Mouse (Mus musculus): ENCODE measurements around the gene Aacs.
"Not testable (repeated sequence)": the region's sequence is repeated elsewhere in the genome, so short reads cannot be mapped to it uniquely, and the experiment has no call there.

The Aacs gene

DNA sequence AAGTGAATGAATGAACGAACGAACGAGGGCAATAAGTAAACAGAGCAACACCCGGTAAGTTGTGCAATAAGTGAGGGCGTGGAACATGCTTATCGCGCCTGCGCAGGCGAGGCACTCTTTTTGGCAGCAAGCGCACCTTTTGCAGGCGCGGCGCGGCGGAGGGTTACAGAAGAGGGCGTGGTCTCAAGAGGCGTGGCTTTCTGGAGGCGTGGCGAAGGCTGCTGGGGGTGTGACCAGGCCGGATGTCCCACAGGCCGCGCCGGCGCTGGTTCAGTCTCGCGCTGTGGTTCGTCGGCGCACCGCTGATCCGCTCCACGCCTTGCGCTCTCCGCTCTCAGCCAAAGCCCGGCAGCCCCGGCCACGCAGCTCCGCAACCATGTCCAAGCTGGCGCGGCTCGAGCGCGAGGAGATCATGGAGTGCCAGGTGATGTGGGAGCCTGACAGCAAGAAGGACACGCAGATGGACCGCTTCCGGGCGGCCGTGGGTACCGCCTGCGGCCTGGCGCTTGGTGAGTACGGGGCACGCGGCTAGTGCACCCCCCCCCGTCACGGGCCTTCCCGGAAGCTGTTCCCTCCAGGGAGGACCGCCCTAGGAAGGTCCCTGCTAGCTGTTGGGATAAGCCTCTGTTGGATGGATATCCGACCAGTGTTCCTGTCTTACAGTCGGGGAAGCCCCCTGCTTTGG, at the start of gene Aacs:
Aacs (plus strand) TSS at position 214 of the 685 bp plus-strand sequence.
- peak; percentile 97 for DNase-seq (ENCODE audit: low spot score)

DNA sequence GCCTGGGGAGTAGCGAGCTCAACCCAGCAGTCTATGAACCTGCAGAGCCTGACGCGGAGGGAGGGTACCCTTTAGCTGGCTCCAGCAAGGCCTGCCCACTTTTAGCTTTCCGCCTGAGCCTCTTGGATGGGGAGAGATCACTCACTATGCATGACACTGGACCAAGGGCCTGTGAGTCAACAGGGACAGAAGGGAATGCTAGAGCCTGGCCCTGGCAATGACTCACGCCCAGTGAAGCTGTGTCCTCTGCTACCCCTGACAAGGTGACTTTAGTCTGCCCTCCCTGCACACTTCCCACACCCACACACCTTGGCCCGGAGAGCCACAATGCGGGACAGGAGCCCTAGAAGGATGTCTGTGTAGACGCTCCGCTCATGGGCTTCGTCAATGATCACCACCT, 49.3 kb upstream of the Aacs start:
- no peak for DNase-seq (ENCODE audit: low spot score)

DNA sequence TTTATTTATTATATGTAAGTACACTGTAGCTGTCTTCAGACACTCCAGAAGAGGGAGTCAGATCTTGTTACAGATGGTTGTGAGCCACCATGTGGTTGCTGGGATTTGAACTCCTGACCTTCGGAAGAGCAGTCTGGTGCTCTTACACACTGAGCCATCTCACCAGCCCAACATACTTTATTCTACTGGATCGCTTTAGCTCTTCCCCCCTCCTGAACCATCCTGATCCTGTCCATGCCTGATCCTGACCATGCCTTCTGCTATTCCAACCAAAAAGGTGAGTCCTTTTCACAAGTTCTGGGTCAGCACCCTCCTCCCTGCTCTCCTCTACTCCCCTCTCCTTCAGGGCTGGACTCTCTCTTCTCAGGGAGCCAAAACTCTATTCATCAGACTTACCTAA, 43.3 kb upstream of the Aacs start:
- DNase-seq (ENCODE audit: low spot score): not testable (repeated sequence)

DNA sequence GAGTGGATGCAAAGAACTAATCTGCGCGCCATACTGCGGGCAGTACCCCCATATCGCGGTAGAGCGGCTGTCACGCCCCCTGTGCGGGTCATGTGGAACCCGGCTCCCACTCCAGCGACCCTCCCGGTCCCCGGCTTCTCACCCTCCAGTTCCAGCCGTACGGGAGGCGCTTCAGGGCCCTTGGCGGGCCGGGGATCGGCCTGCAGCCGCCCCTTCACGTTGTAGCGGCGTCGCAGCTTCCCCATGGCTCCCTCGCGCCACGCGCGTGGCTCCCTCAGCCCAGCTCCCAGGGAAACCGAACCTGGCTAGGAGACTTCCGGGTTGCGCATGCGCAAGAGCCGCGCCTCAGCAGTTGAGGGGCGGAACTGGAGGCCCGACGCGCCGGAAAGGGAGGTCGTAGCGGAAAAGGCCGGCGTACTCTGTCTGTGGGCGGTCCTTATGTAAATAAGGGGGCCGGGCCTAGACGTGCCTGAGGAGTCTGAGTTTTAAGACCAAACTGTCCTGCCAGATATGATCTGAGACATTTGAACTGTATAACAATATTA, 41.7 kb upstream of the Aacs start, which contains the start of gene Dhx37:
Dhx37 (minus strand) TSS at position 329 of the 545 bp plus-strand sequence.
- DNase-seq (ENCODE audit: low spot score): peak; percentile 97

DNA sequence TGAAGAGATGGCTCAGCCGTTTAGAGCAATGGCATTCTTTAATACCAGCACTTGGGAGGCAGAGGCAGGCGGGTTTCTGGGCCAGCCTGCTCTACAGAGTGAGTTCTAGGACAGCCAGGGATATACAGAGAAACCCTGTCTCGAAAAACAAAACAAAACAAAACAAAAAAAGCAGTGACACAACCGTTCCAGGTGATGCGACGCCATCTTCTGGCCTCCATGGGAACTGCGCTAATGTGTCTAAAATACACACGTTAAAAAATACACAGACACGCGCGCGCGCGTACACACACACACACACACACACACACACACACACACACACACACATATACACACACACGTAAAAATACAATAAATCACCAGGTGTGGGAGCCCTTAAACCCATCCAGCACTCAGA, 41.3 kb upstream of the Aacs start:
- DNase-seq (ENCODE audit: low spot score): not testable (repeated sequence)

DNA sequence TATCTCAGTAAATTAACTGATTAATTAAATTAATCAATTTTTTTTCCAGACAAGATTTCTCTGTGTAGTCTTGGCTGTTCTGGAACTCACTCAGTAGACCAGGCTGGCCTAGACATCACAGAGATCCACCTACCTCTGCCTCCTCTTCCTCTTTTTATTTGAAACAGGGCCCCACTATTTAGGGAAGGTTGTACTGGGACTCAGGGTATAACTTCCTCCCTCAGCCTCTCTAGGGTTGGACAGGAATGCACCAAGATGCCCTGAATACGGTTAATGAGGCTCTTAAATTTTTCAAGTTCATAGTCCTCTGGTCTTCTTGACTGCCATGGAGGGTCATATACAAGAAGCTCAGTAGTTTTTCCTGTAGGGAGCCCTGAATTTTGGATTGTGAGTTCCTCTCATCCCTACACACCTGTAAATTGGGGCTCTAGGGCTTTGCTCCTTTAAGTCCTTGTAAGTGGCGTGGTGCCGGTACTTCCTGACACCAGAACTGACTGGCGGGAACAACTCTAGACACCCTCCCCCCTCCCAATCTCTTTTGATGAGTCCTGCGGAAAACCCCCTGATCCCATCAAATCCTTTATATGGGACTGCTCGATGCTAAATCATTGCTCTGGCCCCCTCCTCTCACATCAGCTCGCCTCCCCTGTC, 34.9 kb upstream of the Aacs start:
- no peak for DNase-seq (ENCODE audit: low spot score)

DNA sequence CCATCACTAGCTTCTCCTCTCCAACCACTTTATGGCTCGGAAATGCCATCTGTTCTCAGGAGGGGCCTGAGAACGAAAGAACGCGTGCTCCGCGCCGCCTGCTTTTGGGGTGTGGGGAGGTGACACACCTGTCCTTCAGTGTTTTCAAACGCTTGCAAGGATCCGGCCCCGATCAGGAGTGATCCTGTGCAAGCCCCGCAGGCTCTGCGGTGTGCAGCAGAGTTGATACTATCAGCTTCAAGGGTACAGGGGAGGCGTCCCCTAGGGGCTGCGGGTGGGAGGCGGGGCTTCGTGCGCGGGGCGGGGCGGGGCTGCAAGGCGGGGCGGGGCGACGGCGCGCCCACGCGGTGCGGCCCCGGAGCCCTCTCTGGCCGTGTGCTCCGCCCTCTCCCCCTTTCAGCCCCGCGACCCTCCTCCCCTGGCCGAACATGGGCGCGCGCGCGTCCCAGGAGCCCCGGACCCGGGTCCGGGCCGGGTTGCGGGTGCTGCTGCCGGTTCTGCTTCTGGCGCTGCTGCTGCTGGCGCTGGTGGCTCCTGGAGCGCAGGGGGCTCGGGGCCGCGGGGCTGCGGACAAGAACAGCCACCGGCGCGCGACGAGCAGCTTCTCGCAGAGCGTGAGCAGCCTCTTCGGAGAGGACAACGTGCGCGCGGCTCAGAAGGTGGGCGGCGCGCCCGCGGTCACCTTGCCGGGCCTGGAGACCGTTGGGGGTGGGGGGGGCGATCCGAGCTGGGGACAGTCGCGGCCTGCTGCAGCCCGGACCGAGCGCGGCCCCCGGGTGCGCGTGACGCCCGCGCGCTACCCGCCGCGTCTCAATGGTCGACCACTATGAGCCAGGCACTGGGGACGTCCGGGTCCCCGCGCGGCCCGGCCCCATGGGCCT, 34.1 kb upstream of the Aacs start, which contains the start of gene Bri3bp:
Bri3bp (plus strand) TSS at position 335 of the 881 bp plus-strand sequence.
- peak; percentile 22 for DNase-seq (ENCODE audit: low spot score)

DNA sequence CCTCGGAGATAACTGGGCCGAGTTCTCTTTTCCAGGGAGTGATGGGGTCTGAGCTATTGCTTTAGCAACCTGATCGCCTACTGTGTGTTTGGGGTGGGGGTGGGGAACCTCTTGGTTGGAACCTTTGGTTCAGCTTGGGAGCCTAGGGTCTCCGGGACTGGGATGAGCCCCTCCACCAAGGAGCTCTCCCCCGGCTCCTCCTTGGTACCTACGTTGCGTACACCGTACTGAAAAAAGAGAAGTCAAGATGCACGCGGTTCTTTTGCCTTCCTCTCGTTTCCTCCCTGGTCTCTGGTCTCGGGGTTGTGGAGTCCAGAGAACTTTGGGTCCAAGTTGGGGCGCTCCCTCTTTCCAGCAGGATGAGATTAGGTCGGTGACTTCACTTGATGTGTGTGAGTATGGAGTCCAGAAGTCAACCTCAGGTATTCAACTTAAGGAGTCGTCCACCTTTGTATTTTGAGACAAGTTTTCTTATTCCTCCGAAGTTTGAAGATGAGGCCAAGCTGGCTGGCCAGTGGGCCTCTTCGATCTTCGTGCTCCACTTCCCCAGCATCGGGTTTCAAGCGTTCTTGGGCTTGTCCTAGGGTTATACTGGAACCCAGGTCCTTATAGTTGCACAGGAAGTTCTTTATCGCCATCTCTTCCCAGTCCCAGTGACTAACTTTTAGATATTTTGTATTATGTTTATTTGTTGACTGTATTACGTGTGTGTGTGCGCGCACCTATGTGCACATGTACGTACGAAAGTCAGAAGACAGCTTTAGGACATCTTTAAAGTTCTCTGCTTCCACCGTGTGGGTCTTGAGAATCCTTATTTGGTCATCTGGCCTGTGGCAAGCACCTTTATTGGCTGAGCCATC, 33.2 kb upstream of the Aacs start:
- DNase-seq (ENCODE audit: low spot score): no peak

DNA sequence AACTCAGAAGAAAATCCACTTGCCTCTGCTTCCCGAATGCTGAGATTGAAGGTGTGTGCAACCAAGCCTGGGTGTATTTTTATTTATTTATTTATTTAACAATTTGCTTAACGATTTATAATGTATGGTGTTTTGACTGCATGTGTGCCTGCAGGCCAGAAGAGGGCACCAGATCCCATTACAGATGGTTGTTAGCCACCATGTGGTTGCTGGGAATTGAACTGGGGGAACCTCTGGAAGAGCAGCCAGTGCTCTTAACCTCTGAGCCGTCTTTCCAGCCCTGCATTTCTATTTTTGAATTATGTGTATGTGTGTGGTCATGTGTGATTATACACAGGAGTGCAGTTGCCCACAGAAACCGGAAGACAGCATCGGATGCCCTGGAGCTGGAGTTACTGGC, 32.3 kb upstream of the Aacs start:
- DNase-seq (ENCODE audit: low spot score): no peak

DNA sequence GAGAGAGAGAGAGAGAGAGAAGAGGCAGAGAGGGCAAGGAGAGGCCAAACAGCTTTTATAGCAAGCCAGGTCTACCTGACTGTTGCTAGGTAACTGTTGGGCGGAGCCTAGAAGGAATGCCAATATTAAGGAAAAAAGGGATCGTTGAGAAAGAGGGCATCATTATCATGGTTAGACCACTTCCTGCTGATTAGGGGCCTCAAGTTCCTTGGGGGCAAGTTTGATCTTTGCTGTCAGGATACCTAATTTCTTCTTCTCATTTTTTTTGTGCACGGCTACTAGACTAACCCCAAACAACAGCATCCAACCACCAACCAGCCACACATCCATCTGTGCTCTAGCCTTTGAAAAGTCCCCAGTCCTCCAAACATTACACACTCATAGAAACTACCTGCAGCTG, 31.7 kb upstream of the Aacs start:
- DNase-seq (ENCODE audit: low spot score): no peak

DNA sequence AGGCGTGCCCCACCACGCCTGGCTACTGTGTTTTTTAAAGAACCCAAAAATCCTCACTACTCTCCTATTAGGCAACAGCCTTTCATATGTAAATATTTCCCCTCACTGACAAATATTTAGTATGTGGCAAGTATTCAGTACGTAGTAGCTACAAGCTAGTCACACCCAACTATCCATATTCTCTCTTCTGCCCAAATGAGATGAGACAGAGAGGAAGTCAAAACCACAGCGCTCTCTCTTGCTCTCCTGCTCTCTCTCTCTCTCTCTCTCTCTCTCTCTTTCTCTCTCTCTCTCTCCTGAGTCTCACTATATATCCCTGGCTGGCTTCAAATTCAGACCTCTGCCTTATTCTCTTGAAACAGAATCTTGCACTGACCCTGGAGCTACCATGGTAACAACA, 31.1 kb upstream of the Aacs start:
- no peak for DNase-seq (ENCODE audit: low spot score)

DNA sequence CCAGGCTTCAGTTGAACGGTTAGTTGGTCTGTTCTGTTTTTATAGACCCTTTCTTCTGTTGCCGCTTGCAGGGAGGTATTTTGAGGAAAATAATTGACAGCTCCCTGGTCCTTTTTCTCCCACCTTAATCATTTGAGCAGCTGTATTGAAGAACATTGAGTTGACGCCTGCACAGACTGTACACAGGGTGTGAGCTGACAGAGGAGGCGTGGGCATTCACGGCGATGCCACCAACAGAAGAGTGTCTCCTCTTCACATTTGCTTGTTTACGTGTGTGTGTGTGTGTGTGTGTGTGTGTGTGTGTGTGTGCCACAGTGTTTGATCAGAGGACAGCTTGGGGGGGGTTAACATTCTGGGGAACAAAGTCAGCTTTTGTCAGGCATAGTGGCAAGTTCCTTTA, 29.3 kb upstream of the Aacs start:
- DNase-seq (ENCODE audit: low spot score): no peak

DNA sequence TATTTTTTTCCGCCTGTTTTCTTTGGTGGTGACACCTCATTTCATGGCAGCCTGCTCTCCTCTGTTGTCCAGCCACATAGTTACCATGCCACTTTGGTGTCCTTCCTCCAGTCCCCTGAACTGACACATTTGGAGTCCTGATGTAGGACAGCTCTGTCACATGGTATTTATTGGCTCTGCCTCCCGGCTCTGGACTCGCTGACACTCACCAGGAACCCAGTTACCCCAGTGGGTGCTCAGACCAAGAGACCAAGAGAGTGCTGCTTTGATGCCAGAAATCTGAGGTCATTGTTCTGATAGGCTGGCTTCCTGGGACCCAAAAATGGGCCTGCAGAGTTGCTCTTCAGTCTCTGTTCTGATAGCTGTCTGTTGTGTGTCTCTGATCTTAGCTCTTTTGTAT, 27.6 kb upstream of the Aacs start:
- DNase-seq (ENCODE audit: low spot score): peak; percentile 24

DNA sequence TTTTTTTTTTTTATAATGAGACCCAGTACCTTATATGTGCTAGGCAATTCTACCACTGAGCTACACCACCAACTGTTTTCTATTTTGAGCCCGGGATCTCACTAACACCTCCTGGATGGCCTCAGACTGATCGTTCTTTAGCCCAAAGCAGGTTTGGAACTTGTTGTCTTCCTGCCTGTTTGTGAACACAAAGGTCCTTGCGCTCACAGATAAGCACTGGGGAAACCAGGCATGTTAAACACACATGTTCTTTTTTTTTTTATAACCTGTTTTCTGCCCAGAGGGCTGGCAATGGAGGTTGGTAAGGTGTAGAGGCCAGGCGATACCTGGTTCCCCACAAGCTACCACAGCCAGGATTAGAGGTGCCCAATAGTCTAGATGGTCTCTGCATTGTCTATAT, 27.0 kb upstream of the Aacs start:
- DNase-seq (ENCODE audit: low spot score): no peak

DNA sequence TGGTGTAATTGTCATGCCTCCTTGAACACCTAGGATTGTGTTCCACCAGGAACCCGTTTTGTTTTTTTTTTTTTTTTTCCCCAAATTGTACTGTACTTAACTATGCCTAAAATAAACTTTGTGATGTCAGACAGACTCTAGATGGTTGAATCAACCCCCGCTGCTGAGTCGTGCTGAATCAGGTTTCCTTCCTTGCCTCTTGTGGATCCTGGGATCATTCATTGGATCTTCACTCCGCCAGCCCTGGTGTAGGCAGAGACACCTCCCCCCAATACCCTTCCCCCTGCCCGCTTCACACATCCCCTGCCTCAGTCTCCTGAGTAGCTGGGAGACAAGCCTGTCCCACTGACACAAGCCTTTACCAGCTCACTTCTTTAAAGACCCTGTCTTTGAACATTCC, 26.3 kb upstream of the Aacs start:
- DNase-seq (ENCODE audit: low spot score): no peak

DNA sequence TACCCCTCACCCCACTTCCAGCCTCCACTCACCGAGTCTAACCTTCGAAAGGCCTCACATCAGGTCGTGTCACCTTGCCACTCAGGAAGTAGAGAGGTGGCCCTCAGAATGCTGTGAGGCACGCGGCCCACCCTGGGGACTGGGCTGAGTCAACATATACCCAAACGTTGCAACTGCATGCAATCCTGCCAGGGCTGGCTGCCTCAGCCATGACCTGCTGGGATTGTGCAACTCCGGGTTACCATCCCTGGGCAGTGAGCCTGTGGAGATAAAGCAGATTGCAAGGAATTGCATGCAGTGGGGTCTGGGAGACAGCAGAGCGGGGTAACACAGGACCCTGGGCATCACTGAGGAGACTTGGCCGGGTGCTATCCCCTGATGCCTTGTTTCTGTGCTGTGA, 23.0 kb upstream of the Aacs start:
- peak; percentile 69 for DNase-seq (ENCODE audit: low spot score)

DNA sequence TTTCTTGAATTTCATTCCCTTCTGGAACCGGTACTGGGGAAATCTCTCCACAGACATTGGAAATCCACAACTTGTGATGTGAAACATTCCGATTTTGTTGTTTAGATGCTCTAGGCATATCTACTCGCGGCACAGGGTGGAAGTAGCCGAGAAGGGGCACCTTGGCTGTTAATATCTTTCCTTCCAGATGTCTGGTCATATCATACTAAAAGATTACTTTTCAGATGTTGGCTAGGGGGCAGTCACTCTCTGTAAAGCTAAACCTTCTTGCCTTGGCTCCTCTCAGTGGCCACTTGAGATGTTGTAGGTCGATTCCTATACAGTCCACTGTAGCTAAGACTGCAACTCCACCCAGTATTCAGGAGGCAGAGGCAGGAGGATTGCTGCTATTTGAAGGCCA, 19.5 kb upstream of the Aacs start:
- DNase-seq (ENCODE audit: low spot score): no peak

DNA sequence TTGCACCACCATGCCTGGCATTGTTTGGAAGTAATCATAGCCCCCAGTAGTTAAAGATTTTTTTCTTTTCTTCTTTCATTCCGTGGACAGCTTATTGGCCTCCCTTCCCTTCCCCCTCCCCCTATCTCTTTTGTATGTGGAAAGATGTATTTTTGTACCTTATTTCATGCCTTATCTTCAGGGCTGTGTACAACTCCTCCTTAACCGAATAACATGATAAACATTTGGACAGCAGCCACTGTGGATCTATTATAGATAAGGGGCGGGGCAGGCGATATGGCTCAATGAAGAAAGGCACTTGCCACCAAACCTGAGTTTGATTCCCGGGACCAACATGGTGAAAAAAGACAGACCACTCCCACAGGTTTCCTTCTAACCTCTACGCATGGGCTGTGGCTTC, 18.1 kb upstream of the Aacs start:
- DNase-seq (ENCODE audit: low spot score): no peak

DNA sequence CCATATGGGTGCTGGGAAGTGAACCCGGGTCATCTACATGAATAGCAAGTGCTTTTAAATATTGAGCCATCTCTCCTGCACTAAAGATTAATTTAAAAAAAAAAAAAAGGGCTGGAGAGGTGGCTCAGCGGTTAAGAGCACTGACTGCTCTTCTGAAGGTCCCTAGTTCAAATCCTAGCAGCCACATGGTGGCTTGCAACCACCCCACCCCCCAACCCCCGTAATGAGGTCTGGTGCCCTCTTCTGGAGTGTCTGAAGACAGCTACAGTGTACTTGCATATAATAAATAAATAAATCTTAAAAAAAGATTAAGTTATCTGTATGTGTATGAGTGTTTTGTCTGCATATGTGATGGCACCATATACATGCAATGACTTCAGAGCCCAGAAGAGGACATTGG, 15.0 kb upstream of the Aacs start:
- no peak for DNase-seq (ENCODE audit: low spot score)

DNA sequence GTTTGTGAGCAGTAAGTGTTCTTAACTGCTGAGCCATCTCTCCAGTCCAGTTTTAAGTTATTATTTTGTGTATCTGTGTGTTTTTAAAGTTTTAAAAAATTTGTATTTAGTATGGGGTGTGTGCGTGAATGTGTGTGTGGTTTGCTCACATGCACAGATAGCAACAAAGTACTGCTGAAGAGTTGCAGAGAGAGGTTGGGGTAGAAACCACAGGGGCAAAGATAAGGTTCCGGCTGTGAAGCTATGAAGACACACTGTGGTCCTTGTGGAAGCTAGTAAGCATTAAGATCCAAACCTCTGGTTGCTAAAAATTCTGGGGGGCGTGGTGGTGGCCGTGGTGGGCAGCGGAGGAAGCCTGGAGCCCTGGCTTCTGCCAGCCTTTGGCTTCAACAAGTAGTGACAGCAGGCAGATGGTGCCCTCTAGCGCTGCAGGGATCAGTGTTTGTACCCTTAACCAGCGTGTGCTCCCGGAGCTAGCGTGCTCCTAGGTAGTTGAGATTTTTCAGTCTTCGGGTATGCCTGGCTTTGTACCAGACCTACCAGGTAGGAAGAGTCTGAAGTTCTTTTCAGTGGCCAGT, 13.7 kb upstream of the Aacs start:
- no peak for DNase-seq (ENCODE audit: low spot score)

DNA sequence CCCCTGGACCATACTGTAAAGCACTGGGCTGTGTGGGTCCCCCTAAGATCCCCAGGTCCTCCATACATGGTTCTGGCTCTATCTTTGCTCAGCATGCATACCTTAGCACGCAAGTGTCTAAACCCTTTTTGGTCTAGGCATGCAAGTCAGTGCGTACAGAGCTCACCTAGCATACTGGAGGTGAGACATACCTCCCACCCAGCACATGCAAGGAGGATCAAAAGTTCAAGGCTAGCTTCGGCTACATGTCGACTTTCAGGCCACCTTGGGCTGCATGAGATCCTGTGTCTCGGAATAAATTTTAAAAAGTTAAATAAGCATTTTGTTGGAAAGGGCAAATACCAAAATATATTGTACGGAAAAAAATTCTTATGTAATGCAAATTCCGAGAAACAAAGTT, 10.4 kb upstream of the Aacs start:
- no peak for DNase-seq (ENCODE audit: low spot score)

Measured in adipocyte (in vitro differentiated cells).